Comparison of ENCODE assay signal across 8 mouse cellular contexts in genomic region chr14:22783211-22784161, GRCm38 (mm10).
DNase-seq lines count a peak whose midpoint lies in the region; ATAC-seq lines count a peak whose summit lies in the region.

No protein-coding gene starts in this region.

- peak; percentile 91 for ATAC-seq in intestine, embryonic 15.5 days

- H3K9ac ChIP-seq in intestine, embryonic 15.5 days, result no peak overlapping the region

- H3K4me1 ChIP-seq in intestine, embryonic 15.5 days (replicated peaks), result peaks cover 5% of the 10 kb centered on the region; the same call in 1 of the 2 replicates

- H3K9me3 ChIP-seq in intestine, embryonic 15.5 days, result no peaks in the 10 kb centered on the region

- peak overlapping the region; percentile 40 for H3K4me2 ChIP-seq in intestine, embryonic 15.5 days (replicated peaks)

- H3K36me3 ChIP-seq in intestine, embryonic 15.5 days, result no peaks in the 10 kb centered on the region

- WGBS in intestine, embryonic 15.5 days, result 5% methylated on average over 15 of the region's 15 CpGs

- no peak overlapping the region for H3K4me3 ChIP-seq in intestine, embryonic 15.5 days (replicated peaks)

- H3K27ac ChIP-seq in intestine, embryonic 15.5 days, result peak overlapping the region; percentile 81

- no peaks in the 10 kb centered on the region for H3K27me3 ChIP-seq in intestine, embryonic 15.5 days (replicated peaks)

- peak; percentile 14 for DNase-seq in adrenal gland, postnatal 14 days
- no peak for DNase-seq in adrenal gland, postnatal 25 days
- DNase-seq in R1 (ENCODE audit: low read depth, low spot score), result peak; percentile 24
- DNase-seq in lung, postnatal 36 days, result peak; percentile 29
- no peak for DNase-seq in layer of hippocampus, adult 9-11 months
- no peak for DNase-seq in B cell, adult 2 months
- DNase-seq in right cerebral cortex, adult 18-20 months, result no peak

Comparison
In these comparisons a context has a peak if more than half of its experiments do, and no peak if none do; other contexts are left out.
1. DNase-seq: peak in adrenal gland, postnatal 14 days (single experiment), R1 (single experiment) and lung, postnatal 36 days (single experiment); none in adrenal gland, postnatal 25 days (single experiment), layer of hippocampus, adult 9-11 months (single experiment), B cell, adult 2 months (0 of 2) and right cerebral cortex, adult 18-20 months (single experiment).